Mouse (Mus musculus) thymus, postnatal 0 days (tissue): ENCODE measurements around the gene Dnajc12. TPM values are rescaled to one million over a fixed set of nuclear protein-coding genes. Genes with fewer than 3 reads are reported as not detected.
A peak's percentile ranks its signal among the peaks of the same experiment; 100 is the strongest.
"Not testable (repeated sequence)": the region's sequence is repeated elsewhere in the genome, so short reads cannot be mapped to it uniquely, and the experiment has no call there.

Source experiments
- DNase-seq: peaks from one replicate; pipeline ENCODE4 v3.0.0-alpha.2; 2015; ENCODE audit warnings: low spot score
- polyA plus RNA-seq: library from polyadenylated mRNA; unstranded; fragments of >200 nt; fragmentation: Nextera tagmentation; extraction: Ambion mirVana; gene quantifications from 2 replicates; pipeline ENCODE4 v1.2.1, GENCODE M21; 2015

Gene Dnajc12
- polyA plus RNA-seq = 10.7 and 11.1 TPM in 2 replicates

DNA sequence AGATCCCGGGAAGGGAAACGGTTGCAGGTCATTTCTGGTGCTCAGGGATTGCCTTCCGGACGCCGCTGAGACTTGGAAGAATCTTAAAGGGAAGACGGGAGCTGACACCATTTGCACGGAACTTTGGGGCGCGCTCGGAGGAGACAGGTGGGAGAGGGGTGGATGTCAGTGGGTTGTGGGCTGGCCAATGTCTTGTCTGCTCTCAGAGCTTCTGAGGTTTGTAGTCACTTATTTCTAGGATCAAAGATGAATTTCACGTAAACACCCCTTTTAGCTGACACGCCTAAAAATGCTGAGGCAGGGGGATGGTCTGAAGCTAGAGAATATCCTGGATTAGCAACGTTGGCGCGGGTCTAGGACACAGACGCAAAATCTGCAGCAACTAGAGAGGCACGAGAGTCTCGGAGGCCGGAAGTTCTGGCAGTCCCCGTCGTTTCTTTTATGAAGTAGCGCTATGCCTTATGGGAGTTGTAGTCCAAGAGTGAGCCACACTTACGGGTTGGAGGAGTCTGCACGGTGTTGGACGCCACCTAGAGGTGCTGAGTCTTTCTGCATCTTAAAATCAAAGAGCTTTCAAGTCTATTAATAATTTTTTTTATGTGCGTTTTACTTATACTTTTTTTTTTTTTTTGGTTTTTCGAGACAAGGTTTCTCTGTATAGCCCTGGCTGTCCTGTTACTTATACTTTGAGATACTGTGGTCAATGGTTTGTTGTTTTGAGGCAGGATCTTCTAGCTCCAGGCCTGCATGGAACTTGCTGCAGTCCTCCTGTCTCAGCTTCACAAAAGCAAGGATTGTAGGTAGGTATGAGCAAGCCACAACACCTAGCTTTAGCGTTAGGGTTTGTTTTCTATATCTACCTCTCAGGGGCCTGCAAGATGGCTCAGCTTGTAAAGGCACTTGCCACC lies at the start of gene Dnajc12:
Gene Dnajc12 (plus strand): TSS at position 72 of the 908 bp plus-strand sequence.
- peak; percentile 96 for DNase-seq

DNA sequence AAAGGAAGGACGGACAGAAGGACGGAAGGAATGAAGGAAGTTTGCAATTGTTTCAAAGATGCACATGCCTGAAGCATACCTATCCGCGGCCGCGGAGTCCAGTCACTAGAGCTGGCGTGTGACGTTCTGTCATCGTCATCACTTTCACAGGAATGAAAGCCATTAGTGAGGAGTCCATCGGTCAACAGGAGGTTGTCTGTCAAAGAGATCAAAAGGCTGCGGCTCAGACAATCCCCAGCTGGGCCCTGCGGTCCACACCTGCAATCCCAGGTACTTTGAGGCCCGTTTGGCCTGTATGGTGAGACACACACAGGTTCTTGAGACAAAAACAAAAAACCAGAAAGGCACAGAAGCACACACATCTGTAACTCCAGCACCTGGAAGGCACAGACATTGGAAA lies 45.3 kb upstream of the Dnajc12 start:
- DNase-seq = no peak

DNA sequence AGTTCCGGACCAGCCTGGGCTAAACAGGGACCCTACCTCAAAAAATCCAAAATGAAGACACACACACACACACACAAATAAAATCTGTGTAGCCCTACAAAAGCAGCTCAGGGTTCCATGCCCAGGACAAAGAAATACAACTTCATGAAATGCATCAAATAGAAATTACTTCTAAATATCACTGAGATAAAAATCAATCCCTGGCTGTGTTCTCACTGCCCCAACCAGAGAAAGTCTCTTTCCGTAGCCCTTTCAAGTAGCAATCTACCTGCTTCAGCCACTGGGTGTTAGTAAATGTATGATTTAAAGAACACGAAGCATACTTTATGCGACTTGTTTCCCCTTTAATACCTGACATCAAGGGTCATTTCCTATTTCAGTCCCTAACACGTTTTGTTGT lies 44.9 kb upstream of the Dnajc12 start:
- DNase-seq = no peak

DNA sequence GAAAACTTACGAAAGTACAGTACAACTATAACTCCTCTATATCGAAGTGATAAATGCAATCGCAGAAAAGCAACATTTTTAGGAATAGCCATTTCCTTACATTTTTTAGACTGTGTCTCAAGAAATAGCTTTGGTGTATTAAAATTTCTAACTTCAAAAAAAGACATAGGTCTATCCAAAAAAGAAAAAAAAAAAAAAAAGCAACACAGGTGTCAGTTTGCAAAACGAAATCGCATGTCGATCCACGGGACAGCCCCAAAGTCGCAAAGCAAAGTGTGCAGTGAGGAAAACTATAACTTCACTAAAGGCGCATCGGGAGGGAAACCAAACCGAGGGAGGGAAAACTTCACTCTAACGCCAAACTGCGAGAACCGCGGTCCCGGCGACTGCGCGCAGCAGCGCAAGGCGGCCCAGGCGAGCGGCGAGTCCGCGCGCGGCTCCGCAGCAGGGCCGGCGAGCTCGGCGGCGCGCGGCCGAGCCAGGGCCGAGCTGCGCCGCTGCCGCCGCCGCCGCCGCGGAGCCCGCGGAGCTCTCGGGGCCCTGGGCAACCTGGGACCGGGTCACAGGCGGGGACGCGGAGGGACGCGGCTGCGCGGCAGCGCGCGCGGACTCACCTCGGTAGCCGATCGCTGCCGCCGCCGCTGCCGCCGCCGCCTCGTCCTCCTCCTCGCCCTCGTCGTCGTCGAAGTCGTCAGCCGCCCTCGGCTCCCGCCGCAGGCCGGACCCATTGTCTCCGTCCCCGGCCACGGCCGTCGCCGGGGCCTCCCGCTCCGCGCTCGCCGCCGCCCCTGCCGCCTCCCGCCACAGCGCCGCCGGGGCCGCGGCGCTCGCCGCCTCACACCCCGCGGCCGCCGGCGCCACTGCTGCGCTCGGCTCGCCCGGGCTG lies 44.0 kb upstream of the Dnajc12 start:
- peak; percentile 57 for DNase-seq

DNA sequence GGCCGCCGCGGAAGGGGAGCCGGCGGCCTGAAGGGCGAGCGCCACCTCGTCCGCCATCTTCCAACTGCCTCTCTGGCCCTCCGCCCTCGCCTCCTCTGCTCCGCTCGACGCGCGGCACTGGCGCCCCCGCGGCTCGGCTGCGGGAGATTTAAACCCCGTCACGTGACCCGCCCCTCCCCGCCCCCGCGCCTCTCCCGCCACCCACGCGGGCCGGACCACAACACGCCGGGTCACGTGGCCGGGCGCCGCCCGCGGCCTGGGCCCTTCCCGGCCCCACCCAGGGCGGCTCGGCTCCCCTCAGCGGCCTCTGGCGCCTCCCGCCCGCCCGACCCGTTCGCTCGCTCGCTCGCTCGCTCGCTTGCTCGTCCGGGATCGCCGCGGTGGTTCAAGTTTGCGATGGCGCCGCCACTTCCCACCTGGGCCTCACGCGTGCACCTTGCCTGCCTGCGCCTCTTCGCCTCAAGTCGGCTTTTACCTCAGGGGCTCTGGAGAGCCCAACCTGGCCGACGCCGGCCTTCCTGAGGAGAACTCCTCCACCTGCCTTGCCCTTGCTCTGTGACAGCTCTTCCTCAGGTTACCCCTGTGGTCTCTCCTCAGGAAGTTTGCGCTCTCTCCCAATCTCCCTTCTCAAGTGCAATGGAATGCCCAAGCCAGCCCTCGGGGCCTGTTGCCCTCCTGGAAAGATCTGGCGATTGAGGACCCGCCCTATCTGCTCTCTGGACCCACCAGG lies 43.2 kb upstream of the Dnajc12 start:
- DNase-seq = peak; percentile 86

DNA sequence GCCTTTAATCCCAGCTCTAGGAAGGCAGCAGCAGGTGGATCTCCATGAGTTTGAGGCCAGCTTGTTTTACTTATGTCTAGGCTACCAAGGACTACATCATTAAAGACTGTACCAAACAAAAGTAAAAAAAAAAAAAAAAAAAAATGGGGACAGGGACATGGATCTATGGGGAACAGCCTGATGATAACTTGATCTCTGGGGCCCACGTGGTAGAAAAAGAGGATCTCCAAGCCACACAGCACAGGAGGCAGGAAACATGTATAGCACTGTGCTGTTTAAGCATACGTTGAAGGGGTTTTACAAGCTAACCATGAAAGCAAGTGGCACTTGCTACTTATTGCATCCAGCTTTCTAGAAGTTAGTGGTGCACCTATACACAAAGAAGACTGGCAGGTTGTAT lies 40.9 kb upstream of the Dnajc12 start:
- DNase-seq = no peak

DNA sequence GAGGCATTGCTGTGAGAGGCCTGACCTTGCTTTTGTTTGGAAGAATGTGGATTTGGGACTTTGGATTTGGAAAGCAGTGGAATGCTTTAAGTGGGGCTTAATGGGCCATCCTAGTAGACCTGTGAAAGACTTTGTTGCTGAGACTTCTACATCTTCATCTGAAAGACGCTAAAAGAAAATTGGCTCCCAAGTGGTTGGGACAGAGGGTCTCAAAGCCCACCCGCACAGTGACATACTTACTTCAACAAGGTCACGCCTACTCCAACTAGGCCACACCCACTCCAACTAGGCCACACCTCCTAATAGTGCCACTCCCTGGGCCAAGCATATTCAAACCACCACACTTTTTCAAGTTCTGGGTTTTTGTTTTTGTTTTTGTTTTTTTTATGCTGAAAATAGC lies 37.5 kb upstream of the Dnajc12 start:
- no peak for DNase-seq

DNA sequence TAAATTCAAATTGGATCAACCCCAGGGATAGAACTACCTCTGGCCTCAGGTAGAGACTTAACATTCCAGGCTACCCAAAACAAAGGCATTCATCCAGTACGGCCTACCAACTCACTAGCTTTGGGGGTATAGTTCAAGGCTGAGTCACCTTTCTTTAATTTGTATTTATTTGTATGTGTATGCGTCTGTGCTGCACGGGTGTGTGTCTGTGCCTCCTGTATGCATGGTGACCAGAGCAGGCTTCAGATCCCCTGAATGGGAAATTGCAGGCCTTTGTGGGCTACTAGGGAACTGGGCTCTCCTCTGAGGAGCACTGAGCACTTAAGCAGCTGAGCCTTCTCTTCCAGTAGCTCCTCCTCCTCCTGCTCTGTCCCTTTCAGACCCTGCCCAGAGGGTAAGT lies 34.0 kb upstream of the Dnajc12 start:
- no peak for DNase-seq

DNA sequence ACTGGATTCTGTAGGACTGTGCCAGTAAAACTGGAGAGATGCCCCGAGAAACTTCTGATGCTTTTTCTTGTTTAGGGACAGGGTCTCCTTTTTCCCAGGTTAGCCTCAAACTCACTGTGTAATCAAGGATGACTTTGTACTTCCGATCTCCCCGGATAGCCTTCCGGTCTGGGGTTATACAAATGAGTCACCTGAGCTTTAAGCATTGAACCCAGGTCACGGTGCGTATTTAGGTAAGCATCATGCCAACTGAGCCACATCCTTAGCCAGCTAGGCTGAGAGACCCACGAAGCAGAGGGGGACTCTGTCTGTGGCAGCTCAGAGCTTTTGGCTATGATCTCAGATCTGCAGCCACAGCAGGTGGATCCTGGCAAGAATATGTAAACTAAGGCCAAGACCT lies 31.6 kb upstream of the Dnajc12 start:
- DNase-seq = no peak

DNA sequence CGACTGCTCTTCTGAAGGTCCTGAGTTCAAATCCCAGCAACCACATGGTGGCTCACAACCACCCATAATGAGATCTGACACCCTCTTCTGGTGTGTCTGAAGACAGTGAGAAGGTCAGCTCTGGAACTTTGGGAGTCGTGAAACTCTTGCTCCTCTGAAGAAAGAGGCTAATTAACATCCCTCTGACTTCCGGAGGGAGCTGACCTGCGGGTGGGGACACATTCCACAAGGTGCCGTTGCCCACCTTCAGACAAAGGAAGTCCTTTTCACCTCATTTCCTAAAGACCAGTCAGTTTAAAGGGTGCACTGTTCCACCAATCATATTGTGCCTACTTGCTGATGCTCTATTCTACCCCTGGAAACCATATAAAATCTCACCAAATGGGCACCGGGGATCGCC lies 31.1 kb upstream of the Dnajc12 start:
- not testable (repeated sequence) for DNase-seq

DNA sequence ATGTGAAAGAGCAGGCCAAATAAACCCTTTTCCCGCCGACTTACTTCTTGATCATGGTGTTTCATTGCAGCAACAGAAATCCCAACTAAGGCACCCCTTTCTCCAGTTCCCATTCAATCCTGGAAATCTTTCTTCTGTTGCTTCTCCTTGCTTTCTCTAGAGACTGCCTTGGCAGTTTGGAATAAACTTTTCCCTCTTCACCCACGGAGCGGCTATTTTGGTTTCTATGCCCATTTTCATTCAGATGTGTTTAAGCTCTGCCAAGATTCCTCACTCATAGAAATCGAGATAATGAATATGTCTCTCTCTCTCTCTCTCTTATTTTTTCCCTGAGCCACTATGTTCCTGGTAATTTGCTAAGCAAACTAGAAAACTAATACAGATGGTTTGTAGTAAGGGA lies 30.1 kb upstream of the Dnajc12 start:
- DNase-seq = no peak

DNA sequence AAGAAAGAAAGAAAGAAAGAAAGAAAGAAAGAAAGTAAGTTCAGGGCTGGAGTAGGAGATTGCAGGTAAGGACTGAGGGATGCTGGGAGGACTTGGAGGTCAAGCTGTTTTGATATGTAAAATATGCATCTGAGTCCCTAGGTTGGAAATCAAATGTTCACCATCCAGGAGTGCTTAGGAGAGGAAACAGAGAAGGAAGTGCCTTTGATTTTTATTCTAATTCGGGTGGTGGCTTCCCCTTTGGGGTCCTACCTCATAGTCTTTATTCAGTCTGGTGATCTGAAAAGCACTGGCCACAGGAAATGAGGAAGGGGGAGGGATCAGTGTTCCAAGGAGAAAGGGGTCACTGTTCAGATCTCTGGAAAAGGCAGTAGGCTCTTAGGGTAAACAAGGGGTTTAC lies 21.7 kb upstream of the Dnajc12 start:
- no peak for DNase-seq

DNA sequence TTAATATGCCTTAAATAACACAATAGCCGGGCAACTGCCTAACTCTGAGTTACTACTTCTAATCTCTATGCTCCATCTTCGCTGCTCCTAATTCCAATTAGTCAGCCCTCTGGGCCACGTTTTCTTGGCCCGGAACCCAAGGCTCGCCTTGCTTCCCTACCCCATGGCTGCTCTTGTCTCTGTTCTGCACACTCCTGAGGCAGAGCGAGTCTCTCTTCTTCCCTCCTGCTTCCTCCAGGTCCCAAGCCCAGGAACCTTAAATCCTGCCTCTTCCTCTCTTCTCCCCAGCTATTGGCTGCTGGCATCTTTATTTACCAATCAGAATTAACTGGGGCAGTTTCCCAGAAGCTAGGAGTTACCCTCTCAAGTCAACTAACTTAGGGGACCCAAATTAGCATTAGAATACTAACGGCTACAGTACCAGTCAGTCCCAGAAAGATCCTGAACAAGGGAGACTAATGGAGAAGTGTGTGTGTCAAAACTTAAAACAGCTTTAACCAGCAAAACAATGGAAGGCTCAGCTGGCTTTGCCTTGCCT lies 16.3 kb upstream of the Dnajc12 start:
- no peak for DNase-seq

DNA sequence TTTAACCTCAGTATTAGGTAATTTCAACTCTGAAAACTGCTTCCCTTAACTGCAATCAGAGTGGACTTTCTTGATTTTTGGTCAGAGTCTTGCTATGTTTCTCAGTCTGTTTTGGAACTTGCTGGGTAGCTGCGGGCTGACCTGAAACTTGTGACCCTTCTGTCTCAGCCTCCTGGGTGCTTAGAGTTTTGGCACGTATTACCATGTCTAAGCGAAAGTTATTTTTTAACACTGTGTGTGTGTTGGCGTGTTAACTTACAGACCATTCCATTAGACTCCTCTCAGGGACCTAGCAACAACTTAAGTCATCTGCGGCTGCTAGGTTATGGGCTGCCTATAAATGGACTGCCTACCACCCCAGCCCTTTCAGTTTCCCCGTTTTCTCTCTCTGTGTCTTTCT lies 14.9 kb upstream of the Dnajc12 start:
- no peak for DNase-seq

DNA sequence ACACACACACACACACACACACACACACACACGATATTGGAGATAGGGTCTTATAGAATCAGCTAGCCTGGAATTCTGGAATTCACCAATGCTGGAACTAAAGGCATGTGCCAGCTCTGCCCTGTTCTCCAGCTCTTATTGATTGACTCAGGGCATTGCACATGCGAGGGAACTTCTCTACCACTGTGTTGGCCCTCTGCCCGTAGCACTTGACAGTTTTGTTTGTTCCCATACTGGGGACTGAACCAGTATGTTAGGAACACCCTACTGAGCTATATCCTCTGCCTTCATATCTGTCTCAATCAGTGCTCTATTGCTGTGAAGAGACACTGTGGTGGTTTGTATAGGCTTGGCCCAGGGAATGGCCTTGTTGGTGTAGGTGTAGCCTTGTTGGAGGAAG lies 14.2 kb upstream of the Dnajc12 start:
- no peak for DNase-seq

DNA sequence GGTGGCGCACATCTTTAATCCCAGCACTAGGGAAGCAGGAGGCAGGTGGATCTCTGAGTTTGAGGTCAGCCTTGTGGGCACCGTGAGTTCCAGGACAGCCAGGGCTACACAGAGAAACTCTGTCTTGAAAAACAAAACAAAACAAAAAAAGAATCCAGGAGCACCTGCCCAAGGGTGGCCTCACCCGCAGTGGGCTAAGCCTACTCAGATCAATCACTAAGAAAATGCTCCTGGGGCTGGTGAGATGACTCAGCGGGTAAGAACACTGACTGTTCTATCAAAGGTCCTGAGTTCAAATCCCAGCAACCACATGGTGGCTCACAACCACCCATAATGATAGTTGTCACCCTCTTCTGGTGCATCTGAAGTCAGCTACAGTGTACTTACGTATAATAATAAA lies 5.9 kb upstream of the Dnajc12 start:
- DNase-seq = no peak

DNA sequence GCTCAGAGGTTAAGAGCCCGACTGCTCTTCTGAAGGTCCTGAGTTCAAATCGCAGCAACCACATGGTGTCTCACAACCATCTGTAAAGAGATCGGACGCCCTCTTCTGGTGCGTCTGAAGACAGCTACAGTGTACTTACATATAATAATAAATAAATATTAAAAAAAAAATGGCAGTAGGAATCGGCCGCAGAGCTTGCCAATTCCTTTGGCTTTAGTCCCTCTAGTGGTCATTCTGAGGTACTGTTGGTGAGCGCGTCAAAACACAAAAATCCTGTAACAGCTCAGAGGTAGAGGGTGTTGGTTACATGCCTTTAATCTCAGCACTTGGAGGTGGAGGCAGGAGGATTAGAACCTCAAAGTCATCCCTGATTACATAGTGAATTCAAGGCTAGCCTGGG lies 4.8 kb upstream of the Dnajc12 start:
- peak; percentile 67 for DNase-seq

DNA sequence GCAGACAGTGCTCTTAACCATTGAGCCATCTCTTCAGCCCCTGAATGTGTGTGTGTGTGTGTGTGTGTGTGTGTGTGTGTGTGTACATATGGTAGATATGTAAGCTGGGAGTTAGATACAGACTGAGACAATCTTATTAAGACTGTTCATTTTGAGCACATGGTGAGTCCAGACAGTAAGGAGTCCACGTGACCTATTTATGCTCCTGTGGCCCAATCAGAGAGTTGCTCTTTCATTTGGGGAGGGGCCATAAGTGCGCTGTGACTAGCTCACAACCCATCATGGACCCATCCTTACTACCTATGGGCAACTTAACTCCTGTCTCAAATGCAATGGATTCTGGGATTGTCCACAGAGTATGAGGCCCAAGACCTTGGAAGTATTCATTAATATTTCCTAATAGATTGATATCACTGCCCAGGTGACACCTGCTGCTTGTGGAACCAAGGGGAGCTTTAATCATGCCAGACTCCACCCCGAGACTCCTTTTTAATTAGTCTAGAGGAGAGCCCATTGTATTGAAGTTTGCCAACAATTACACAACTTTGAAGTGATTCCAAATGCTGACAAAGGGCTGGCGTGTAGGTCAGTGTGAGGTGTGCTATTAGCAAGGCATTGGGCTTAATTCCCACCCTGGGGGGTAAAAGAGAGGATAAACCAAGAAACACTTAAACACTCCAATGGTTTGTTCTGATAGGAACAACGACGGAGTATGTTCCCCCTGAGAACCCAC lies 3.1 kb upstream of the Dnajc12 start:
- DNase-seq = no peak

DNA sequence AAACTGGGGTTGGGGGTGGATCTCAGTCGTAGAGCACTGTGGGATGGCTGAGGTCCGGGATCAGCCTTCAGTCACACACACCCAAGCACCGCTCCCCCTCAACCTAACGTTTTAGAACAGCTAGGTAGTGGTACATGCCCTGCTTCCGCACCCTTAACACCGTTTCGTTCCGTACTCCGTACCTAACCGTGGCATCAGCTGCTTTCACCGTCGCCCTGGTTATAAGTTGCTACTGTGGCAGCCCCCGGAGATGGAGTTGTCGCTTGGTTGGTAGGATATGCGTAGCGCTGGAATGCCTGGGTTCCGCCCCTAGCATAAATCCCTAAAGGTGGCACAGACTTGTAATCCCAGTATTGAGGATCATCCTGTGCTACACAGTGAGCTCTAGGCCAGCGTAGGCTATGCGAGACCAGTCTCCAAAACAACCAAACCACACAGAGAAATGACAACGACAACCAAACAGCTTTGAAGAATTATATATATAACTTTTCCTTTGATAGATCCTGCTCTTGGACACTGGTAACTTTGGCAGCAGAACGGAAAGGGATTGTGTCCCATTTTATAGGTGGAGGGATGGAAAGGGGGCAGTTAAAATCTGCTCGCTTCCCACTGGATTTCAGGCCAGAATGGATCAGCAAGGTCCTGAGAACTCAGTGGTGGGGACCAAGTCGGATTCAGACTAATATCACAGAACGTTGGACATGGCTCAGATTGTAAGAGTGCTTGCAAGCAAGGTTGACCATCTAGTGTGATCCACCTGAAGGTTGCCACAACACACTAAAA lies 554 bp upstream of the Dnajc12 start, which contains the start of gene Sirt1:
Gene Sirt1 (minus strand): TSS at position 207 of the 783 bp plus-strand sequence.
- peak; percentile 46 for DNase-seq

DNA sequence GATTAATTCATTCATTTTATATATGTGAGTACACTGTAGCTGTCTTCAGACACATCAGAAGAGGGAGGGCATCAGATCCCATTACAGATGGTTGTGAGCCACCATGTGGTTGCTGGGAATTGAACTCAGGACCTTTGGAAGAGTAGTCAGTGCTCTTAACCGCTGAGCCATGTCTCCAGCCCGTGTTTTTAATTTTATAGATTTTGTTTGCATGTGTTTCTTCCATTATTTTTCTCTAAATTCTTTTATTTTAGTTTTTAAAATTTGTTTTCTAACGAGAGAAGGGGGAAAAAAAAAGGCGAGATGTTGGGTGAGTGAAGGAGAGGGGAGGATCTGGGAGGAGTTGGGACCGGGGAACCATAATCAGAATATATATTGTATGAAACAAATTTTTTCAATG lies 3.7 kb downstream of the Dnajc12 start:
- DNase-seq = not testable (repeated sequence)
